ENCODE assay signal across 17 mouse cellular contexts in genomic region chr13:99787760-99788159, GRCm38 (mm10).
"Had no signal": no experiment of that assay in that cellular context is flagged by ENCODE, and none has a peak within 500 bp of the region (broad histone marks: within the 10 kb centered on the region; RNA-seq: fewer than 3 reads in every experiment).

No protein-coding gene starts in this region.

- H3K4me2 ChIP-seq: liver, embryonic 15.5 days; lung, embryonic 14.5 days; midbrain, embryonic 12.5 days; neural tube, embryonic 13.5 days; neural tube, embryonic 15.5 days; stomach, embryonic 15.5 days had no signal

- H3K36me3 ChIP-seq: liver, embryonic 15.5 days; midbrain, embryonic 12.5 days; neural tube, embryonic 13.5 days; neural tube, embryonic 15.5 days; stomach, embryonic 15.5 days had no signal

- H3K9ac ChIP-seq: liver, embryonic 15.5 days; lung, embryonic 14.5 days; midbrain, embryonic 12.5 days; neural tube, embryonic 13.5 days; neural tube, embryonic 15.5 days; stomach, embryonic 15.5 days had no signal

- H3K4me3 ChIP-seq: liver, embryonic 15.5 days; midbrain, embryonic 12.5 days; myocyte; neural tube, embryonic 13.5 days; neural tube, embryonic 15.5 days; stomach, embryonic 15.5 days had no signal

- H3K4me1 ChIP-seq: liver, embryonic 15.5 days; neural tube, embryonic 15.5 days had no signal

- H3K9me3 ChIP-seq: liver, embryonic 15.5 days; midbrain, embryonic 12.5 days; neural tube, embryonic 13.5 days; neural tube, embryonic 15.5 days; stomach, embryonic 15.5 days had no signal

- H3K27ac ChIP-seq: liver, embryonic 15.5 days; midbrain, embryonic 12.5 days; neural tube, embryonic 13.5 days; neural tube, embryonic 15.5 days; stomach, embryonic 15.5 days; stomach, postnatal 0 days had no signal

- ATAC-seq: midbrain, embryonic 16.5 days had no signal

- DNase-seq: lung, adult 18-20 months; lung, postnatal 10 days; lung, postnatal 4 days; midbrain, embryonic 14.5 days; retina, postnatal 1 day; right cerebral cortex, adult 18-20 months; thymus, adult 2 months; thymus, postnatal 36 days had no signal

- H3K27me3 ChIP-seq: liver, embryonic 15.5 days; midbrain, embryonic 12.5 days; neural tube, embryonic 13.5 days; neural tube, embryonic 15.5 days; stomach, embryonic 15.5 days had no signal
